Mouse (Mus musculus): ENCODE measurements around the gene Rgs14.

Gene Rgs14

GRCm38 (mm10) chr13:55369531-55370114 is at the start of gene Rgs14:
Gene Rgs14 (plus strand): TSS chr13:55369732.
- peak; percentile 31 for DNase-seq

GRCm38 (mm10) chr13:55319931-55320533 is 49.5 kb upstream of the Rgs14 start, which contains the start of gene Prelid1:
Gene Prelid1 (plus strand): TSS chr13:55320500.
- DNase-seq = no peak

GRCm38 (mm10) chr13:55321434-55322129 is 48.0 kb upstream of the Rgs14 start, which contains the start of gene Rab24:
Gene Rab24 (minus strand): TSS chr13:55321946.
- DNase-seq = peak; percentile 89

GRCm38 (mm10) chr13:55322130-55322825 is 47.3 kb upstream of the Rgs14 start:
- DNase-seq = peak; percentile 34

- no peak for DNase-seq
Measured at GRCm38 (mm10) chr13:55325596-55325995, 43.9 kb upstream of the Rgs14 start.

- DNase-seq = no peak
Measured at GRCm38 (mm10) chr13:55327169-55327568, 42.4 kb upstream of the Rgs14 start.

GRCm38 (mm10) chr13:55327633-55328032 is 41.9 kb upstream of the Rgs14 start:
- DNase-seq = peak; percentile 84

- DNase-seq = no peak
Measured at GRCm38 (mm10) chr13:55328171-55328570, 41.4 kb upstream of the Rgs14 start.

GRCm38 (mm10) chr13:55328641-55329040 is 40.9 kb upstream of the Rgs14 start:
- no peak for DNase-seq

GRCm38 (mm10) chr13:55329109-55329682 is 40.3 kb upstream of the Rgs14 start:
- peak; percentile 38 for DNase-seq

GRCm38 (mm10) chr13:55329683-55330566 is 39.6 kb upstream of the Rgs14 start, which contains the start of gene Mxd3:
Gene Mxd3 (minus strand): TSS chr13:55329823.
- peak; percentile 81 for DNase-seq

- no peak for DNase-seq
Measured at GRCm38 (mm10) chr13:55330567-55331400, 38.7 kb upstream of the Rgs14 start.

- no peak for DNase-seq
Measured at GRCm38 (mm10) chr13:55332331-55332730, 37.2 kb upstream of the Rgs14 start.

GRCm38 (mm10) chr13:55335701-55336100 is 33.8 kb upstream of the Rgs14 start:
- no peak for DNase-seq

- DNase-seq = no peak
Measured at GRCm38 (mm10) chr13:55337341-55337975, 32.1 kb upstream of the Rgs14 start.

GRCm38 (mm10) chr13:55338131-55339054 is 31.1 kb upstream of the Rgs14 start:
- no peak for DNase-seq

GRCm38 (mm10) chr13:55339259-55339658 is 30.3 kb upstream of the Rgs14 start:
- no peak for DNase-seq

GRCm38 (mm10) chr13:55342469-55342868 is 27.1 kb upstream of the Rgs14 start:
- no peak for DNase-seq

GRCm38 (mm10) chr13:55344286-55344685 is 25.2 kb upstream of the Rgs14 start:
- no peak for DNase-seq

Data from right cerebral cortex, postnatal 14 days (tissue).